Mouse (Mus musculus) heart, adult 8-10 months (tissue): ENCODE measurements around the gene 1700014D04Rik. TPM values are rescaled to one million over a fixed set of nuclear protein-coding genes. Genes with fewer than 3 reads are reported as not detected.

Experiments
- total RNA-seq, 4 experiments: library from RNA; stranded (reverse); gene quantifications; 2 replicates each; pipeline ENCODE4 v1.2.4; 2022

The 1700014D04Rik gene
- total RNA-seq, 4 experiments from 2014 or later, result not detected

Other genes starting within 250 kb of the 1700014D04Rik start
- 100 to 1,000 TPM; 109 to 172 (median 146) TPM for gene Agtpbp1, start 161.5 kb downstream of the 1700014D04Rik start, total RNA-seq
- 10 to 100 TPM; 77.4 to 98.8 (median 91.4) TPM for gene Naa35, start 161.5 kb downstream of the 1700014D04Rik start, total RNA-seq
- 10 to 100 TPM; 12.3 to 17.9 (median 14.4) TPM for gene Golm1, start 70.9 kb downstream of the 1700014D04Rik start, total RNA-seq
- not detected for gene 4921517D22Rik, start 52.6 kb downstream of the 1700014D04Rik start, total RNA-seq
- gene Spata31d1a, start 36.4 kb downstream of the 1700014D04Rik start, total RNA-seq, result not detected
- gene Spata31d1b, start 34.5 kb downstream of the 1700014D04Rik start, total RNA-seq, result not detected
- not detected for gene Spata31d1d, start 15.0 kb downstream of the 1700014D04Rik start, total RNA-seq
- 100 to 1,000 TPM; 215 to 235 (median 226) TPM for gene Isca1, start 23.1 kb upstream of the 1700014D04Rik start, total RNA-seq
- not detected for gene Gm49354, start 35.5 kb upstream of the 1700014D04Rik start, total RNA-seq
- 10 to 100 TPM; 35.5 to 42.0 (median 39.5) TPM for gene Tut7, start 76.4 kb upstream of the 1700014D04Rik start, total RNA-seq